Mouse (Mus musculus) spleen, adult 2 months (tissue): ENCODE data around the gene Akip1. TPM values are rescaled to one million over a fixed set of nuclear protein-coding genes. Genes with fewer than 3 reads are reported as not detected.
A peak's percentile ranks its signal among the peaks of the same experiment; 100 is the strongest.

Source experiments
- DNase-seq, 2 experiments: peaks; one replicate each; pipeline versions ENCODE4 v3.0.0 to v3.0.0-alpha.2; 2012 to 2021; ENCODE audit warnings: low spot score in 2 of 2, low read depth in 1 of 2
- H3K27ac ChIP-seq: fragments of 200-500 bp; 2 replicates; pipeline ENCODE4 v1.5.1; 2012; ENCODE audit warnings: low read length, inconsistent platforms; ENCODE audit not compliant: insufficient read depth
- H3K27me3 ChIP-seq: fragments of 200-500 bp; 2 replicates; pipeline ENCODE4 v1.6.1; 2012; ENCODE audit warnings: mild to moderate bottlenecking, moderate library complexity, low read length, inconsistent platforms; ENCODE audit not compliant: control insufficient read depth, insufficient read depth
- H3K36me3 ChIP-seq: fragments of 200-500 bp; 2 replicates; pipeline ENCODE4 v1.6.1; 2012; ENCODE audit warnings: mild to moderate bottlenecking, low read length, inconsistent platforms; ENCODE audit not compliant: control insufficient read depth, insufficient read depth
- H3K4me1 ChIP-seq: fragments of 200-500 bp; 2 replicates; pipeline ENCODE4 v1.6.1; 2011; ENCODE audit warnings: inconsistent platforms; ENCODE audit not compliant: control insufficient read depth, insufficient read depth, insufficient read length
- H3K4me3 ChIP-seq: fragments of 200-500 bp; 2 replicates; pipeline ENCODE4 v1.5.1; 2011; ENCODE audit warnings: mild to moderate bottlenecking, inconsistent platforms; ENCODE audit not compliant: insufficient read depth, insufficient read length; ENCODE audit errors: extremely low read depth
- CTCF ChIP-seq: fragments of 200-500 bp; IDR thresholded peaks from 2 replicates; pipeline ENCODE4 v1.5.1; 2011; ENCODE audit warnings: mild to moderate bottlenecking, inconsistent platforms; ENCODE audit not compliant: insufficient read depth, insufficient read length, insufficient replicate concordance; ENCODE audit errors: extremely low read depth
- POLR2A ChIP-seq: fragments of 200-500 bp; IDR thresholded peaks from 2 replicates; pipeline ENCODE4 v1.6.1; 2011; ENCODE audit warnings: low read depth, low read length, inconsistent platforms
- WGBS: fragments of 180-500 bp; shearing (Covaris S2); methylation state at CpG from one replicate; pipeline ENCODE4 v1.1.7; 2018; 5-methylcytosine and 5-hydroxymethylcytosine counted together
- polyA plus RNA-seq: library from polyadenylated mRNA; depleted of rRNA; stranded (reverse); fragments of >200 nt; gene quantifications from 2 replicates; pipeline ENCODE4 v1.2.3, GENCODE M21; 2012; rRNA removed

The Akip1 gene
- polyA plus RNA-seq, result 6.9 and 9.0 TPM in 2 replicates

- Histone ChIP-seq H3K36me3 (no peaks in the 10 kb centered on the region), H3K4me3 (peak within 1 kb of the TSS; percentile 70), H3K27ac (peak within 1 kb of the TSS; percentile 7; the same call in 1 of the 2 replicates), H3K4me1 (peaks cover 5% of the 10 kb centered on the region; the same call in 1 of the 2 replicates), H3K27me3 (no peaks in the 10 kb centered on the region)
- DNase-seq, result peak; percentile 78 to 91
- TF ChIP-seq CTCF (no peak), POLR2A (peak; percentile 70; the same call in 1 of the 2 replicates)
- 3% methylated on average over 61 of the region's 61 CpGs for WGBS
These were observed at the start of gene Akip1, which contains the start of gene St5 for GRCm38 (mm10) chr7:109703190-109704015. TSS of gene Akip1 (plus strand) at chr7:109703690. TSS of gene St5 (minus strand) at chr7:109703605.

- no peaks in the 10 kb centered on the region for H3K27me3 ChIP-seq
- no peaks in the 10 kb centered on the region for H3K4me1 ChIP-seq
- DNase-seq, result no peak
- 83% methylated on average over 5 of the region's 5 CpGs for WGBS
- H3K27ac ChIP-seq, result no peak overlapping the region
- no peak overlapping the region for H3K4me3 ChIP-seq
- TF ChIP-seq CTCF (no peak), POLR2A (no peak)
- H3K36me3 ChIP-seq, result no peaks in the 10 kb centered on the region
These were observed 48.6 kb upstream of the Akip1 start for GRCm38 (mm10) chr7:109654871-109655270.

GRCm38 (mm10) chr7:109657884-109658283, 45.6 kb upstream of the Akip1 start:
- DNase-seq, result no peak
- no peak for TF ChIP-seq CTCF
- TF ChIP-seq POLR2A, result no peak
- no peaks in the 10 kb centered on the region for H3K27me3 ChIP-seq
- no peaks in the 10 kb centered on the region for H3K36me3 ChIP-seq
- H3K4me1 ChIP-seq, result no peaks in the 10 kb centered on the region
- 55% methylated on average over 6 of the region's 6 CpGs for WGBS
- no peak overlapping the region for H3K4me3 ChIP-seq
- no peak overlapping the region for H3K27ac ChIP-seq

- no peaks in the 10 kb centered on the region for H3K36me3 ChIP-seq
- H3K27me3 ChIP-seq, result no peaks in the 10 kb centered on the region
- no peak overlapping the region for H3K27ac ChIP-seq
- H3K4me1 ChIP-seq, result no peaks in the 10 kb centered on the region
- no peak for DNase-seq
- TF ChIP-seq CTCF (no peak), POLR2A (no peak)
- WGBS, result 84% methylated on average over 2 of the region's 2 CpGs
- no peak overlapping the region for H3K4me3 ChIP-seq
These were observed 44.2 kb upstream of the Akip1 start for GRCm38 (mm10) chr7:109659278-109659677.

- no peaks in the 10 kb centered on the region for H3K27me3 ChIP-seq
These were observed 40.9 kb upstream of the Akip1 start for GRCm38 (mm10) chr7:109662626-109663025.

GRCm38 (mm10) chr7:109666664-109667063, 36.8 kb upstream of the Akip1 start:
- TF ChIP-seq CTCF (no peak), POLR2A (no peak)
- H3K4me1 ChIP-seq, result peaks cover 2% of the 10 kb centered on the region; the same call in 1 of the 2 replicates
- H3K27ac ChIP-seq, result no peak overlapping the region
- peaks cover 2% of the 10 kb centered on the region for H3K27me3 ChIP-seq
- H3K4me3 ChIP-seq, result no peak overlapping the region
- no peaks in the 10 kb centered on the region for H3K36me3 ChIP-seq
- DNase-seq, result no peak
- 67% methylated on average over 5 of the region's 5 CpGs for WGBS

More at GRCm38 (mm10) chr7:109662626-109663025, 40.9 kb upstream of the Akip1 start:
- no peak for DNase-seq
- no peak for TF ChIP-seq CTCF
- TF ChIP-seq POLR2A, result no peak
- no peaks in the 10 kb centered on the region for H3K4me1 ChIP-seq
- no peak overlapping the region for H3K27ac ChIP-seq
- no peaks in the 10 kb centered on the region for H3K36me3 ChIP-seq
- 86% methylated on average over 4 of the region's 4 CpGs for WGBS
- no peak overlapping the region for H3K4me3 ChIP-seq

- no peak for TF ChIP-seq CTCF
- TF ChIP-seq POLR2A, result no peak
- H3K4me3 ChIP-seq, result no peak overlapping the region
- 85% methylated on average over 5 of the region's 5 CpGs for WGBS
- no peak for DNase-seq
- peaks cover 9% of the 10 kb centered on the region for H3K27me3 ChIP-seq
- H3K36me3 ChIP-seq, result no peaks in the 10 kb centered on the region
- H3K4me1 ChIP-seq, result peaks cover 2% of the 10 kb centered on the region; the same call in 1 of the 2 replicates
- H3K27ac ChIP-seq, result no peak overlapping the region
These were observed 33.9 kb upstream of the Akip1 start for GRCm38 (mm10) chr7:109669426-109670170.
